In genomic region chr4:150556382-150557221, GRCm38 (mm10) we compare ENCODE assay signal across 8 mouse cellular contexts.
DNase-seq lines count a peak whose midpoint lies in the region; ATAC-seq and TF ChIP-seq lines count a peak whose summit lies in the region.

No protein-coding gene starts in this region.

- no peak overlapping the region for H3K4me3 ChIP-seq in forebrain, postnatal 0 days (ENCODE audit: low read depth, low read length)
- no peak overlapping the region for H3K4me3 ChIP-seq in liver, embryonic 16.5 days (ENCODE audit: low read depth, low read length)

- WGBS in forebrain, postnatal 0 days = 10% methylated on average over 17 of the region's 17 CpGs
- WGBS in large intestine, adult 2 months = 2% methylated on average over 17 of the region's 17 CpGs
- WGBS in liver, embryonic 16.5 days (ENCODE audit: insufficient replicate concordance) = 5% methylated on average over 17 of the region's 17 CpGs

- intact Hi-C loops in heart, postnatal 36 days (cut with DNase I) = no loop called here

- no peak for TF ChIP-seq CTCF in forebrain, postnatal 0 days (IDR thresholded peaks at IDR 0.05; ENCODE audit: low read depth)

- ATAC-seq in forebrain, postnatal 0 days = peak; percentile 93
- ATAC-seq in liver, embryonic 16.5 days (ENCODE audit: low read depth) = peak; percentile 49

- DNase-seq in CD8-positive naive resting alpha-beta T cell, adult 2 months (ENCODE audit: low read depth in 2 of 2, low spot score in 2 of 2) = peak; percentile 55 to 69
- peak; percentile 83 for DNase-seq in cerebellum, adult 11-12 months
- DNase-seq in forebrain, postnatal 0 days = peak; percentile 86
- peak; percentile 70 to 76 for DNase-seq in heart, postnatal 36 days
- peak; percentile 81 for DNase-seq in large intestine, adult 2 months (ENCODE audit: low read depth, low spot score)
- peak; percentile 74 for DNase-seq in neural tube, embryonic 10.5 days (ENCODE audit: extremely low spot score, low spot score)
- DNase-seq in telencephalon, adult 2 months (ENCODE audit: low read depth, low spot score) = peak; percentile 88

- H3K36me3 ChIP-seq in forebrain, postnatal 0 days (ENCODE audit: insufficient read depth) = no peaks in the 10 kb centered on the region
- no peaks in the 10 kb centered on the region for H3K36me3 ChIP-seq in liver, embryonic 16.5 days (ENCODE audit: control insufficient read depth, insufficient read depth)

- H3K4me2 ChIP-seq in forebrain, postnatal 0 days (ENCODE audit: low read depth) = 0 out of 2 replicates have a peak overlapping the region, but pooled peaks have one; percentile 0
- H3K4me2 ChIP-seq in liver, embryonic 16.5 days (ENCODE audit: low read depth, low read length) = peak overlapping the region; percentile 5

- peaks cover 20% of the 10 kb centered on the region for H3K4me1 ChIP-seq in forebrain, postnatal 0 days (ENCODE audit: insufficient read depth)
- H3K4me1 ChIP-seq in liver, embryonic 16.5 days (ENCODE audit: control insufficient read depth, low read depth, low read length) = peaks cover 25% of the 10 kb centered on the region

- H3K27me3 ChIP-seq in forebrain, postnatal 0 days (ENCODE audit: insufficient read depth, low read length) = no peaks in the 10 kb centered on the region
- no peaks in the 10 kb centered on the region for H3K27me3 ChIP-seq in liver, embryonic 16.5 days (ENCODE audit: control insufficient read depth, insufficient read depth, low read depth, low read length)

- H3K9ac ChIP-seq in forebrain, postnatal 0 days = no peak overlapping the region
- no peak overlapping the region for H3K9ac ChIP-seq in liver, embryonic 16.5 days (ENCODE audit: low read depth, low read length)

- H3K27ac ChIP-seq in forebrain, postnatal 0 days (ENCODE audit: low read depth, low read length) = peak overlapping the region; percentile 85
- H3K27ac ChIP-seq in liver, embryonic 16.5 days (ENCODE audit: low read length) = peak overlapping the region; percentile 52

- H3K9me3 ChIP-seq in forebrain, postnatal 0 days (ENCODE audit: low read length) = no peaks in the 10 kb centered on the region
- no peaks in the 10 kb centered on the region for H3K9me3 ChIP-seq in liver, embryonic 16.5 days (replicated peaks; ENCODE audit: control insufficient read depth, low read length)
